Mouse (Mus musculus) E14TG2a.4 (cell line): ENCODE data around the gene Kctd15.

Experiments used
- CTCF ChIP-seq: conservative IDR thresholded peaks from 2 replicates; pipeline ENCODE4 v1.5.1; 2014; ENCODE audit warnings: low read length
- POU5F1 ChIP-seq: IDR thresholded peaks from 2 replicates; pipeline ENCODE4 v1.6.1; 2014; ENCODE audit warnings: low read length, borderline replicate concordance

DNA sequence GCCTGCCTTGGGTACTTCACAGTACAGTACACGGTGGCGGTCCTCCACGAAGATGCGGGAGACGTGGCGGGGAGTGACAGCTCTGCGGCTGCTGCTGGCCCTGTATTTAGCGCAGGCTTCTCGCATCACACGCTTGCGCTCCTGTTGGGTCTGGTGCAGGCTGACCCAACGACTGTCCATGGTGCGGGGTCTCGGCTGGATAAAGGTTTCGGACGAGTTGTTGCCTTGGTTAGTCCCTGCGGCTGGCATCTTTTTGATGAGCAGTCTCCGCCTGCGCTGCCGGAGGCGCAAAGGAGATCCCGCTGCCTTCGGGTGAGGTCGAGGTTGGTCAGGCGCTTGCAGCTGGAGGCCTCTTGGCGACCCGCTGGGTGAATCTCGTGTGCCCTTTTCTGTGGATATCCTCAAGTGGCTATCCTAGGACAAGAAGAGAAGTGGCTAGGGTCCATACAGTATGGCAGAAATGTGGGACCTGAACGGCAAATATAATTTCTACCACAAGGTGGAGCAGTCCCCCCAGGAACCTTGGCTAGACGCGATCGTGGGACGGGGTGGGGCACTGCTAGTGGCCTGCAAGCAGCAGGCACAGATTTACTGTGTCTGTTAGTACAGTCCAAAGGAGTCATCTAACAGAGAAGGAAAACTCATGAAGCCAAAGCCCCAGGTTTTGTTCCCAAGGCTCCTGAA lies 19.4 kb upstream of the Kctd15 start:
- TF ChIP-seq CTCF (peak; percentile 78), POU5F1 (no peak)
